Mouse (Mus musculus) MEL (cell line): ENCODE measurements around the gene Tbc1d20. TPM values are rescaled to one million over a fixed set of nuclear protein-coding genes. Genes with fewer than 3 reads are reported as not detected.

Experiments
- DNase-seq: peaks from one replicate; pipeline ENCODE4 v3.0.0; 2011; ENCODE audit warnings: low read depth, low spot score
- H3K27ac ChIP-seq: 2 replicates; pipeline ENCODE4 v1.5.1; 2012; ENCODE audit warnings: low read depth, mild to moderate bottlenecking, control low read depth, low read length, moderate library complexity; ENCODE audit not compliant: control insufficient read depth
- H3K27me3 ChIP-seq, 2 experiments: fragments of 150-350 bp in 1 of 2; sonication (generic) in 1 of 2; 2 replicates each; pipeline ENCODE4 v1.6.1; 2012; ENCODE audit warnings: low read length in 2 of 2, mild to moderate bottlenecking in 2 of 2, improper control_type of control experiment in 1 of 2, moderate library complexity in 1 of 2; ENCODE audit not compliant: insufficient read depth in 2 of 2, control insufficient read depth in 1 of 2
- H3K36me3 ChIP-seq, 2 experiments: 2 replicates each; pipeline ENCODE4 v1.6.1; 2012 to 2014; ENCODE audit warnings: low read length in 2 of 2, improper control_type of control experiment in 1 of 2, inconsistent platforms in 1 of 2, mild to moderate bottlenecking in 1 of 2; ENCODE audit not compliant: insufficient read depth in 2 of 2, control insufficient read depth in 1 of 2
- H3K4me1 ChIP-seq, 2 experiments: fragments of 150-350 bp in 1 of 2; sonication (generic) in 1 of 2; 2 replicates each; pipeline ENCODE4 v1.6.1; 2012; ENCODE audit warnings: low read length in 2 of 2, improper control_type of control experiment in 1 of 2, mild to moderate bottlenecking in 1 of 2; ENCODE audit not compliant: insufficient read depth in 2 of 2, control insufficient read depth in 1 of 2
- H3K4me3 ChIP-seq, 2 experiments: fragments of 150-350 bp in 1 of 2; sonication (generic) in 1 of 2; 2 replicates each; pipeline ENCODE4 v1.5.1; 2012; ENCODE audit warnings: low read depth in 2 of 2, low read length in 2 of 2, mild to moderate bottlenecking in 2 of 2, moderate library complexity in 2 of 2, control low read depth in 1 of 2, improper control_type of control experiment in 1 of 2; ENCODE audit not compliant: control insufficient read depth in 1 of 2, insufficient read depth in 1 of 2
- H3K79me2 ChIP-seq: 2 replicates; pipeline ENCODE4 v1.6.1; 2012; ENCODE audit warnings: mild to moderate bottlenecking, low read length, moderate library complexity; ENCODE audit not compliant: control insufficient read depth, poor library complexity, insufficient read depth
- H3K9ac ChIP-seq: 2 replicates; pipeline ENCODE4 v1.6.1; 2012; ENCODE audit warnings: low read depth, mild to moderate bottlenecking, control low read depth, low read length, moderate library complexity; ENCODE audit not compliant: control insufficient read depth, poor library complexity, severe bottlenecking
- H3K9me3 ChIP-seq: fragments of 150-350 bp; sonication (generic); replicated peaks from 2 replicates; pipeline ENCODE4 v1.6.1; 2012; ENCODE audit warnings: mild to moderate bottlenecking, low read length, improper control_type of control experiment, moderate library complexity; ENCODE audit not compliant: insufficient read depth
- CHD1 ChIP-seq: IDR thresholded peaks from 2 replicates; pipeline ENCODE4 v1.6.1; 2012; ENCODE audit warnings: low read depth, mild to moderate bottlenecking, inconsistent platforms, low read length, improper control_type of control experiment
- CTCF ChIP-seq, 3 experiments: IDR thresholded peaks in 2 of 3; conservative IDR thresholded peaks in 1 of 3; 2 replicates each; pipeline ENCODE4 v1.5.1; 2011 to 2012; ENCODE audit warnings: low read length in 3 of 3, low read depth in 2 of 3, mild to moderate bottlenecking in 2 of 3, improper control_type of control experiment in 1 of 3, inconsistent platforms in 1 of 3, mixed read lengths in 1 of 3, moderate library complexity in 1 of 3; ENCODE audit not compliant: control insufficient read depth in 1 of 3, insufficient read depth in 1 of 3, poor library complexity in 1 of 3, severe bottlenecking in 1 of 3
- E2F4 ChIP-seq: IDR thresholded peaks from 2 replicates; pipeline ENCODE4 v1.6.1; 2011; ENCODE audit warnings: low read depth, low read length, improper control_type of control experiment, borderline replicate concordance
- ETS1 ChIP-seq: IDR thresholded peaks from 2 replicates; pipeline ENCODE4 v1.6.1; 2012; ENCODE audit warnings: low read depth, mild to moderate bottlenecking, inconsistent platforms, low read length, improper control_type of control experiment, moderate library complexity
- GATA1 ChIP-seq: IDR thresholded peaks from 2 replicates; pipeline ENCODE4 v1.6.1; 2011; ENCODE audit warnings: low read depth, low read length, improper control_type of control experiment
- MAX ChIP-seq: IDR thresholded peaks from 2 replicates; pipeline ENCODE4 v1.6.1; 2011; ENCODE audit warnings: low read length, improper control_type of control experiment
- MAZ ChIP-seq: IDR thresholded peaks from 2 replicates; pipeline ENCODE4 v1.6.1; 2012; ENCODE audit warnings: low read depth, mild to moderate bottlenecking, inconsistent platforms, low read length, improper control_type of control experiment
- MXI1 ChIP-seq: IDR thresholded peaks from 2 replicates; pipeline ENCODE4 v1.6.1; 2011; ENCODE audit warnings: mild to moderate bottlenecking, low read depth, low read length, improper control_type of control experiment
- MYB ChIP-seq: IDR thresholded peaks from 2 replicates; pipeline ENCODE4 v1.6.1; 2011; ENCODE audit warnings: mild to moderate bottlenecking, low read depth, low read length, improper control_type of control experiment
- MYC ChIP-seq: IDR thresholded peaks from 2 replicates; pipeline ENCODE4 v1.6.1; 2011; ENCODE audit warnings: low read depth, mild to moderate bottlenecking, low read length, improper control_type of control experiment, moderate library complexity
- NELFE ChIP-seq: IDR thresholded peaks from 2 replicates; pipeline ENCODE4 v1.6.1; 2011; ENCODE audit warnings: low read depth, low read length, improper control_type of control experiment
- POLR2AphosphoS2 ChIP-seq: IDR thresholded peaks from 2 replicates; pipeline ENCODE4 v1.6.1; 2011; ENCODE audit warnings: low read length, improper control_type of control experiment
- POLR2AphosphoS5 ChIP-seq: IDR thresholded peaks from 2 replicates; pipeline ENCODE4 v1.6.1; 2012; ENCODE audit warnings: low read depth, borderline replicate concordance, mild to moderate bottlenecking, inconsistent platforms, low read length, moderate library complexity, mixed read lengths
- RAD21 ChIP-seq: IDR thresholded peaks from 2 replicates; pipeline ENCODE4 v1.6.1; 2011; ENCODE audit warnings: mild to moderate bottlenecking, low read depth, low read length, improper control_type of control experiment
- SMC3 ChIP-seq: IDR thresholded peaks from 2 replicates; pipeline ENCODE4 v1.6.1; 2011; ENCODE audit warnings: low read depth, low read length, improper control_type of control experiment
- TBP ChIP-seq: IDR thresholded peaks from 2 replicates; pipeline ENCODE4 v1.8.0; 2011; ENCODE audit warnings: low read depth, low read length, improper control_type of control experiment
- TCF12 ChIP-seq: IDR thresholded peaks from 2 replicates; pipeline ENCODE4 v1.6.1; 2014; ENCODE audit warnings: low read depth, mild to moderate bottlenecking, inconsistent platforms, low read length, improper control_type of control experiment, moderate library complexity
- UBTF ChIP-seq: IDR thresholded peaks from 2 replicates; pipeline ENCODE4 v1.6.1; 2012; ENCODE audit warnings: low read depth, mild to moderate bottlenecking, inconsistent platforms, low read length, improper control_type of control experiment, moderate library complexity, borderline replicate concordance; ENCODE audit not compliant: insufficient read depth
- USF1 ChIP-seq: IDR thresholded peaks from 2 replicates; pipeline ENCODE4 v1.6.1; 2014; ENCODE audit warnings: low read depth, mild to moderate bottlenecking, inconsistent platforms, low read length, improper control_type of control experiment, moderate library complexity
- USF2 ChIP-seq, 2 experiments: IDR thresholded peaks; 2 replicates each; pipeline ENCODE4 v1.6.1; 2011 to 2012; ENCODE audit warnings: improper control_type of control experiment in 2 of 2, low read length in 2 of 2, borderline replicate concordance in 1 of 2, inconsistent platforms in 1 of 2, low read depth in 1 of 2, mild to moderate bottlenecking in 1 of 2; ENCODE audit not compliant: insufficient read depth in 1 of 2
- polyA plus RNA-seq, 2 experiments: library from polyadenylated mRNA; stranded (reverse) in 1 of 2; unstranded in 1 of 2; fragments of >175 nt in 1 of 2; fragments of >200 nt in 1 of 2; gene quantifications; 2 replicates each; pipeline versions ENCODE4 v1.2.1 to v1.2.4; 2012; ENCODE audit warnings: low replicate concordance in 2 of 2, low read depth in 1 of 2; ENCODE audit not compliant: insufficient read length in 2 of 2, insufficient read depth in 1 of 2, missing spikeins in 1 of 2
- total RNA-seq: library from RNA; depleted of rRNA; stranded (reverse); fragments of 300-350 nt; gene quantifications from 2 replicates; pipeline ENCODE4 v1.2.3, GENCODE M21; 2012

Tbc1d20 gene
- total and polyA plus RNA-seq, 3 experiments, result 19.6 to 31.4 TPM; not detected in 1

DNA sequence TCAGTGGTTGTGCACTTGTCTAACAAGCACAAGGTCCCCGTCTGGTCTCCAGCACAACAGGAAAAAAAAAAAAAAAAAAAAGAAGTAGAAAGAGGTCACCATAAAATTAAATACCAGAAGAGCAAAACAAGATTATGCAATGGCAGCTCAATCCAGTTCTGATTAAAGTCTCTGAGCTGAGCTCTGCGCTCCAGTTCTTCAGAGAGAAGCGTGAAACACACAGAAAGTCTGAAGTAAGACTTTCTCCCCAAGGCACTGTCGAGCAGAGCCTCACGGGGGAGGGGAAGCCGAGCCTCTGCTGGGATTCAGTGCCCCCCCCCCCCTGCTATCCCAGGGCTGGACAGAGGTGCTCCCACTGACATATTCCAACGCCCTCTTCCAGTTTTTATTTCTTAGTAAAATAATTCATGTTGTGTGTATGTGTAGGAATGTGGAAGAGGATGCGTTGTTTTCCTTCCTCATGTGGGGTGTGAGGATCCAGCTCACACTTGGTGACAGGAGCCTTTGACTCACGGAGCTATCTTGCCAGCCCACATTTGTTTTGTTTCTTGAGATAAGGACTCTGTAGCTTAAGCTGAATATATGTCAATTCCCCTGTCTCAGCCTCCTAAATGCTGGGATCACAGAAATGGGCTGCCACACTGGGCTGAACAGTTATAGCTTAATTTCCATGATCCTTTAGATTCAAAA is 53.3 kb downstream of the Tbc1d20 start (continued):
- TF ChIP-seq TCF12 (peak; percentile 97), UBTF (no peak), E2F4 (no peak), USF2 (IDR thresholded peaks at IDR 0.05; ENCODE audit: borderline replicate concordance in 1 of 2, insufficient read depth in 1 of 2, low read depth in 1 of 2, low read length in 2 of 2) (no peak), SMC3 (no peak), MXI1 (peak; percentile 59), GATA1 (peak; percentile 98), ETS1 (peak; percentile 90), MYB (no peak), CHD1 (no peak; the same call in 1 of the 2 replicates), MAZ (peak; percentile 51), USF1 (no peak), CTCF (IDR thresholded peaks at IDR 0.05 in 2 of 3, conservative IDR thresholded peaks at IDR 0.05 in 1 of 3; ENCODE audit: control insufficient read depth in 1 of 3, insufficient read depth in 1 of 3, low read depth in 2 of 3, low read length in 3 of 3, poor library complexity in 1 of 3, severe bottlenecking in 1 of 3) (no peak), RAD21 (no peak), NELFE (no peak), MAX (peak; percentile 53; the same call in 1 of the 2 replicates), POLR2AphosphoS5 (no peak), MYC (peak; percentile 31), POLR2AphosphoS2 (no peak)

DNA sequence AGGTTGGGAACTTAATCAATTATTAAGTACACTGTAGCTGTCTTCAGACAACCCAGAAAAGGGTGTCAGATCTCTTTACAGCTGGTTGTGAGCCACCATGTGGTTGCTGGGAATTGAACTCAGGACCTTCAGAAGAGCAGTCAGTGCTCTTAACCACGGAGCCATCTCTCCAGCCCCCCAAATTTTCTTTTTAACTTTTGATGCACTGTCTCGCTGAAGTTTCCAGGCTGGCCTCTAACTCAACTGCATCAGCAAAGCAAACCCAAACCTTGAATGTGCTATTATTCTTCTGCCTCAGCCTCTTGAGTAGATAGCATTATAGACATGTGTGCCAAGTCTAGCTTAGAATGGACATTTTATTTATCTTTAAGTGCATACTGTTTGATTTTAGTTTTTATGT is 54.1 kb downstream of the Tbc1d20 start:
- Histone ChIP-seq H3K9ac (peak overlapping the region; percentile 59), H3K4me3 (0 out of 4 replicates have a peak overlapping the region, but pooled peaks of 1 of the 2 experiments have one; percentile 11), H3K4me1 (peaks cover 30 to 56% of the 10 kb centered on the region in 2 experiments), H3K27me3 (no peaks in the 10 kb centered on the region), H3K27ac (peak overlapping the region; percentile 92), H3K9me3 (no peaks in the 10 kb centered on the region), H3K36me3 (peaks cover 2 to 50% of the 10 kb centered on the region in 2 experiments; a peak in 3 of 4 replicates)
- DNase-seq, result peak; percentile 63
- TF ChIP-seq POLR2AphosphoS2 (no peak), ETS1 (0 out of 2 replicates have a peak, but pooled peaks have one; percentile 24), TBP (peak; percentile 96), CTCF (IDR thresholded peaks at IDR 0.05 in 2 of 3, conservative IDR thresholded peaks at IDR 0.05 in 1 of 3; ENCODE audit: control insufficient read depth in 1 of 3, insufficient read depth in 1 of 3, low read depth in 2 of 3, low read length in 3 of 3, poor library complexity in 1 of 3, severe bottlenecking in 1 of 3) (no peak), MYC (0 out of 2 replicates have a peak, but pooled peaks have one; percentile 2)
- TF ChIP-seq, all 39 proteins: peak for 3
- H3K79me2 ChIP-seq, result peaks cover 9% of the 10 kb centered on the region
